Mouse (Mus musculus): ENCODE results near the gene Lnx2. TPM values are rescaled to one million over a fixed set of nuclear protein-coding genes. Genes with fewer than 3 reads are reported as not detected.

Gene Lnx2
- polyA plus RNA-seq, 1 experiment from 2014 or later: 9.8 TPM

DNA sequence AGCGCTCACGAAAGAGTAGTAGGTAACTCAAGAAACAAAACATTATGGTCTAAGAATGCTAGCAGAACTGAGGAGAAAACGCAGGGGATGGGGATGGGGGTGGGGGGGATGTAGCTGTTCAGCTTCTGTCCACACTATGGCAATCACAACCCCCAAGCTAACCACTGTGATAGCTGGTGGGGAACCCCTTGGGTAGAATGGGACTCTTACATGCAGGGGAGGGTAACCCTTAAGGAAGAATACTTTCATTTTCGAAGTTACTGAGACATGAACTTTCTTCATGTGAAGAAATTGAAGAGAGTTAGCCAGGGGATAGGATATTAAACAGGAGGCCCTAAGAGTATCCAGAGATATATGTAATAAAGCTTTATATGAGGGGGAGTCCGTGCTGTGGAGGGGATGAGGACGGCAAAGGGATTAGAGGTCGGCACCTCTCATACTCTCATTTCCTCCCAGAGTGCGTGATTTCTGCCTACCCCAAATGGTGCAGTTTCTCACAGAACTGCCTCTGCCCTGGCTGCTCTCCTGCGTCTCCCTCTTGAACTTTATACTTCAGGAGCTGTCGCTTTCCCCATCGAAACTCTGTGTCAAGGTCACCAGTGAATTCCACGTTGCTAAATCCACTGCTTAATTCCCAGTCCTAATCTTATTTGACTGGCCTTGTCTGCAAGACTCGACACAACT is 25.4 kb downstream of the Lnx2 start:
- Histone ChIP-seq H3K27me3 (ENCODE audit: control insufficient read depth, insufficient read depth, low read length) (no peaks in the 10 kb centered on the region), H3K4me2 (ENCODE audit: low read depth) (no peak overlapping the region), H3K9me3 (ENCODE audit: control insufficient read depth, low read length) (no peaks in the 10 kb centered on the region), H3K4me1 (ENCODE audit: control insufficient read depth, insufficient read depth, low read length) (no peaks in the 10 kb centered on the region; the same call in 1 of the 2 replicates), H3K27ac (ENCODE audit: low read depth, low read length) (no peak overlapping the region), H3K9ac (ENCODE audit: low read length) (no peak overlapping the region), H3K36me3 (ENCODE audit: control insufficient read depth, insufficient read depth, low read length) (no peaks in the 10 kb centered on the region), H3K4me3 (ENCODE audit: low read depth, low read length) (no peak overlapping the region)
- ATAC-seq (ENCODE audit: insufficient read depth, low FRiP score, low TSS enrichment) (no peak), DNase-seq (ENCODE audit: low spot score) (no peak)
- 80% methylated on average over 13 of the region's 13 CpGs for WGBS

DNA sequence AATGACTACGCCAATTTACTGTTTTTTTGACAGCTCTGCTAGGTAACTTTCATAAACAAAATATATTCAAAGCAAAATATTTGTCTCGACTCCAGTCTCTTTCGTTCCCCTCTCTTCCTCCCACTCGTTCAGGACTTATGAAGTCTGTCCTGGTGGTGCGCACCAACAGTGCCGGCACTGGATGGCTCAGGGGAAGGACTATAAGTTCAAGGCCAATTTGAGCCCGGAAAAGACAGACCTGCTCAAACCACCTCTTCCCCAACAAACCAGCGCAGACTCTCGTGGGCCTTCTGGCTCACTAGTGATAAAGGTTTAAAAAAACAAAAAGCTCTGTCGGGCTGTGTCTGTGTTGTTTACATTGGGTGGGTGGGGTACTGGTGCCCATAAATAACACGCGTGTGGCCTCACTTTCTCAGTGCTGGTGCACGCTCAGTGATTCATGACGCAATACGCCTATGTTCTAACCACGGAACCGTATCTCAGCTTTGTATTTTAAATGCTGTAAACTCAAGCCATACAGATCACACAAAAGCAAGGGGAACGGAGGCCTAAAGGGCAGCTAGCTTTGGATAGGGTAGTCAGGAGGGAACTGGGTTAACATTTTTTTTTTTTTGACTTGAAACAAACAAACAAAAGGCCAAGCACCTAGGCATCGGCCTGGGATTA is 26.7 kb downstream of the Lnx2 start:
- Histone ChIP-seq H3K27me3 (ENCODE audit: control insufficient read depth, insufficient read depth, low read length) (no peaks in the 10 kb centered on the region), H3K27ac (ENCODE audit: low read depth, low read length) (no peak overlapping the region), H3K4me3 (ENCODE audit: low read depth, low read length) (no peak overlapping the region), H3K9me3 (ENCODE audit: control insufficient read depth, low read length) (no peaks in the 10 kb centered on the region), H3K4me2 (ENCODE audit: low read depth) (no peak overlapping the region), H3K36me3 (ENCODE audit: control insufficient read depth, insufficient read depth, low read length) (no peaks in the 10 kb centered on the region), H3K4me1 (ENCODE audit: control insufficient read depth, insufficient read depth, low read length) (no peaks in the 10 kb centered on the region; the same call in 1 of the 2 replicates), H3K9ac (ENCODE audit: low read length) (no peak overlapping the region)
- ATAC-seq (ENCODE audit: insufficient read depth, low FRiP score, low TSS enrichment): no peak
- DNase-seq (ENCODE audit: low spot score): no peak
- WGBS: 79% methylated on average over 19 of the region's 19 CpGs

DNA sequence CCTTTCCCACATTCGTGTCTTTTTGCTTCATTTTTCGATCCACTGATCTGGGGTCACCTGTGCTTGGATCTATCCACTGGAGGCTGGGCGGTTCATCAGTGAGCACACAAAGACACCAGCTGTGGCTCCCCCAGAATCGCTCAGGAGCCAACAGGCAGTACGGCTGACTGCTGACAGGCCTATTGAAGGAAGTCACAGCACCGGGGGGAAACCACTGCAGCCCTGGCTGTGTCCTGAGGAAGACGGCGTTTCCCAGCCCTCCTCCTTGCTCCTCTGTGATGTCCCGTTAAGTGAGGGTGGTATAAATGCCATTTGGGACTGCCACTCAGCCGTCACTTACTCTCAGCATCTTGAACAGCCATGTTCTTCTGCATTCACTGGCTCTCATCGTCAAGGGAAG is 30.5 kb downstream of the Lnx2 start:
- no peak for DNase-seq (ENCODE audit: low spot score)

DNA sequence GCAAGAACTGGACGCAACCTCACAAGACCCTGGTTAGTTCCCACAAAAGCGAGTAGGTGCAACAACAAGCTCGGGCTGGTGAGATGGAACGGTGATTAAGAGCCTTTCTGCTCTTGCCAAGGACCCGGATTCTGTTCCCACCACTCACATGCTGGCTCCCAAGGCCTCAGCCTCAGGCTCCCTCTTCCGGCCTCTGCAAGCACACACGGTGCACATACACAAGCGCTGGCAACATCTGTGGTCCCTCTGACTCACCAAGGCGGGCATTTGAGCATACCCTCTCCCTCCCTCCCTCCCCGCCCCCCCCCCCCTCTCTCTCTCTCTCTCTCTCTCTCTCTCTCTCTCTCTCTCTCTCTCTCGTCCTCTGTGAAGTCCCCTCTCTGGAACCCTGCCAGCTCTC is 31.1 kb downstream of the Lnx2 start:
- ATAC-seq (ENCODE audit: insufficient read depth, low FRiP score, low TSS enrichment) (no peak), DNase-seq (ENCODE audit: low spot score) (no peak)
- Histone ChIP-seq H3K36me3 (ENCODE audit: control insufficient read depth, insufficient read depth, low read length) (no peaks in the 10 kb centered on the region), H3K4me2 (ENCODE audit: low read depth) (no peak overlapping the region), H3K27ac (ENCODE audit: low read depth, low read length) (no peak overlapping the region), H3K4me1 (ENCODE audit: control insufficient read depth, insufficient read depth, low read length) (peaks cover 6% of the 10 kb centered on the region; the same call in 1 of the 2 replicates), H3K27me3 (ENCODE audit: control insufficient read depth, insufficient read depth, low read length) (no peaks in the 10 kb centered on the region), H3K9ac (ENCODE audit: low read length) (no peak overlapping the region), H3K4me3 (ENCODE audit: low read depth, low read length) (no peak overlapping the region), H3K9me3 (ENCODE audit: control insufficient read depth, low read length) (no peaks in the 10 kb centered on the region)
- WGBS: 79% methylated on average over 9 of the region's 11 CpGs

More for the DNA sequence above, 30.5 kb downstream of the Lnx2 start:
- Histone ChIP-seq H3K4me3 (ENCODE audit: low read depth, low read length) (no peak overlapping the region), H3K27me3 (ENCODE audit: control insufficient read depth, insufficient read depth, low read length) (no peaks in the 10 kb centered on the region), H3K4me1 (ENCODE audit: control insufficient read depth, insufficient read depth, low read length) (peaks cover 6% of the 10 kb centered on the region; the same call in 1 of the 2 replicates), H3K36me3 (ENCODE audit: control insufficient read depth, insufficient read depth, low read length) (no peaks in the 10 kb centered on the region), H3K9me3 (ENCODE audit: control insufficient read depth, low read length) (no peaks in the 10 kb centered on the region), H3K27ac (ENCODE audit: low read depth, low read length) (no peak overlapping the region), H3K9ac (ENCODE audit: low read length) (no peak overlapping the region), H3K4me2 (ENCODE audit: low read depth) (no peak overlapping the region)
- 60% methylated on average over 11 of the region's 11 CpGs for WGBS
- ATAC-seq (ENCODE audit: insufficient read depth, low FRiP score, low TSS enrichment): no peak

DNA sequence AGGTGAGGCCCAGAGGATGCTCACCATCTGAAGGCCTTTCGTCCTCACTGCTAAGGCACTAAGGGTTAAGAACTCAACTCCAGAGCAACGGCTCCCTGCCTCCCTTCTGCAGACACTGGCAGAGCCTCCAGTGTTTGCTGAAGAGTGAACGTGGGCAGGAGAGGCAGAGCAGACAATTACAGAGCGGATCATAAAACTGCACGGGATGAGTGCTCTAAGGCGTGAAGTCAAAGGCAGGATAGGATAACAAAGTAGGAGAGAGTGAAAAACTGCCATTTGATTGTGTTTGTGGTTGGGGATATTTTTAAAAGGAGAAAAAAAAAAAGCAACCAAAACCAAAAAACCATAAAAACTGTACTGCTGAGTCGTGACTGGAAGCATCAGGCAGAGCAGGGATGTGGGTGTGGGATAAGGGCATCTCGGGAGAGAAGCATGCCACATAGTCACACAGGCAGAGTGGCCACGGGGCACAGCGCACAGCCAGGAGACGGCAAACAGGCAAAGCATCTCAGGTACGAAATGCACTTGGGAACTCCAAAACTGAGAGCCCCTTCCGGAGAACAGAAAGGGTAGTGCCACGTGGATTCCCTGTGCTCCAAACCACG is 33.0 kb downstream of the Lnx2 start:
- no peak overlapping the region for H3K27ac ChIP-seq (ENCODE audit: low read depth, low read length)

DNA sequence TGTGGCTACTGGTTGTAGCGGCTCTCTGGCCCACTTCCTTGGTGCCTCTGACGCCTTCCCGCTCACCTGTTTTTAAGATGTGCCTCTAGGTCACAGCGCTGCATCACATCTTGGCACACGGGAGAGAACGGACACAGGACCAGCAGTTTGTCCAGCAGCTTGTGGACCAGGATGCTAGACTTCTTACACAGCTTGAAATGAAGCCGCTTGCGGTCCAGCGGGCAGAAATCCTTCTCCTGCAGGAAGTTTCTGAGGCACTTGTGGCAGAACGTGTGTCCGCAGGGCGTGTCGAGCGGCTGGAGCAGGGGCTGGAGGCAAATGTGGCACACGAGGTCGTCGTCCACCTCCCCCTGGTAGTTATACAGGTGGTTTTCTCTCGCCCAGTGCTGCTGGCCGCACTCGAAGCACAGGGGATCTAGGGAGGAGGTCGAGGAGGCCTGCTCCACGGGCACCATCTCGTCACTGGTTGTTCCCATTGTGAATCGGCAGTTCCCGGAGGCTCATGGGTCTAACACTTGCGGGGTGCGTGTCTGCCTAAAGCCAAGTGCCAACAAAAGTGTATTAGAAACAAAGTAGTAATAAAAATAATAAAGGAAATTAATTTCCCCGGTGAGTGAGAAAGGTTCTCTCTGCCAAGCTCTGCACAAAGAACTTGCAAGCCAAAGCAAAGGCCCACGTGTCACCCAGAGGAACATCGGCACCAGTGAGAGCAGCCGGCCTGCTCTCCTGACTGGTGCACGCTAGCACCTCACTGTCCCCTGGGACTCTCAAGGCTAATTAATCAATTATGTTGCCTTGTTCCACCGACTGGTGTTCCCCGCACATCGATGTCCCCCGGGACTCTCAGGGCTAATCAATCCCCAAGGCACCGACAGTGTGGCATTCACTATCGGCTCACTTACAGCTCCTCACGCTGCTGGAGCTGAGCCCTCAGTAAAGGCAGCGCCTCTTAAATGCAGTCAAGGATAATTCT is 34.1 kb downstream of the Lnx2 start:
- 64% methylated on average over 40 of the region's 40 CpGs for WGBS
- no peak; the same call in 1 of the 2 replicates for ATAC-seq (ENCODE audit: insufficient read depth, low FRiP score, low TSS enrichment)
- Histone ChIP-seq H3K9me3 (ENCODE audit: control insufficient read depth, low read length) (no peaks in the 10 kb centered on the region), H3K4me3 (ENCODE audit: low read depth, low read length) (no peak overlapping the region), H3K9ac (ENCODE audit: low read length) (no peak overlapping the region; the same call in 1 of the 2 replicates), H3K27ac (ENCODE audit: low read depth, low read length) (no peak overlapping the region), H3K27me3 (ENCODE audit: control insufficient read depth, insufficient read depth, low read length) (no peaks in the 10 kb centered on the region), H3K36me3 (ENCODE audit: control insufficient read depth, insufficient read depth, low read length) (no peaks in the 10 kb centered on the region), H3K4me1 (ENCODE audit: control insufficient read depth, insufficient read depth, low read length) (peaks cover 6% of the 10 kb centered on the region; the same call in 1 of the 2 replicates), H3K4me2 (ENCODE audit: low read depth) (no peak overlapping the region)
- DNase-seq (ENCODE audit: low spot score): peak; percentile 55

More for the DNA sequence above, 33.0 kb downstream of the Lnx2 start:
- H3K4me2 ChIP-seq (ENCODE audit: low read depth): no peak overlapping the region
- no peak for ATAC-seq (ENCODE audit: insufficient read depth, low FRiP score, low TSS enrichment)
- peaks cover 6% of the 10 kb centered on the region; the same call in 1 of the 2 replicates for H3K4me1 ChIP-seq (ENCODE audit: control insufficient read depth, insufficient read depth, low read length)
- H3K4me3 ChIP-seq (ENCODE audit: low read depth, low read length): no peak overlapping the region
- H3K27me3 ChIP-seq (ENCODE audit: control insufficient read depth, insufficient read depth, low read length): no peaks in the 10 kb centered on the region
- no peak overlapping the region for H3K9ac ChIP-seq (ENCODE audit: low read length)
- DNase-seq (ENCODE audit: low spot score): no peak
- no peaks in the 10 kb centered on the region for H3K9me3 ChIP-seq (ENCODE audit: control insufficient read depth, low read length)
- WGBS: 48% methylated on average over 15 of the region's 15 CpGs
- no peaks in the 10 kb centered on the region for H3K36me3 ChIP-seq (ENCODE audit: control insufficient read depth, insufficient read depth, low read length)

DNA sequence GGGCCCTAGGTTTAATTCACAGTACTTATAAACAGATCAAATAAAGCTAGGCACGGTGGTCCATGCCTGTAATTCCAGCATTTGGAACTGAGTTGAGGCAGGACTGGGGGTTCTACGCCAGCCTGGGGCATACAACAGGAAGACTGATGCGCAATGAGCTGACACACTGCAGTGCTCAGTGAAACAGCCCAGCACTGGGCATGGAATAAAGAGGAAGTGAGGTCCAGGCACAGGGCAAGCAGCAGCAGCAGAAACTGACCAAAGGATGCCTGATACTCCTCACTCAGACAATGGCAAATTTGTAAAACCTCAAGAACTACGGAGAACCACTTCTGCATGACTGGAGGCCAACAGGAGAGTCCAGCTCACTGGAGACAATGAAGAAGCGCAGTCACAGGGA is 37.0 kb downstream of the Lnx2 start:
- 77% methylated on average over 5 of the region's 5 CpGs for WGBS
- H3K27me3 ChIP-seq (ENCODE audit: control insufficient read depth, insufficient read depth, low read length): no peaks in the 10 kb centered on the region

DNA sequence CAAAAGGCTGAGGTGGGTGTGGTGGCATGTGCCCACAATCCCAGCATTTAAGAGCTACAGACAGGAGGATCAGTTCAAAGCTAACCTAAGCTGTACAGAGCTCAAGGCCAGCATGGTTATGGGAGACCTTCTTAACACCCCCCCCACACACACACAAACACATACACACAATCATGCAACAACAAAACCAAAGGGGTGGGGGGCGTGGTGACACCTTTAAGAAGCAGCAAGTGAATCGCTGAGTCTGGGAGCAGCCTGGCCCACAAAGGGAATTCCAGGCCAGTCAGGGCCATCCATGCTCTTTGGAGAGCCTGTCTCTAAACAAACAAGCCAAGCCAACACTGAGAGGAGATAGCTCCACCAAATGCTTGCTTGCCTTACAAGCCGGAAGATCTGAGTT is 38.8 kb downstream of the Lnx2 start:
- H3K9me3 ChIP-seq (ENCODE audit: control insufficient read depth, low read length): no peaks in the 10 kb centered on the region
- 54% methylated on average over 3 of the region's 3 CpGs for WGBS
- H3K9ac ChIP-seq (ENCODE audit: low read length): no peak overlapping the region
- no peaks in the 10 kb centered on the region for H3K36me3 ChIP-seq (ENCODE audit: control insufficient read depth, insufficient read depth, low read length)
- ATAC-seq (ENCODE audit: insufficient read depth, low FRiP score, low TSS enrichment) (no peak), DNase-seq (ENCODE audit: low spot score) (no peak)
- no peak overlapping the region for H3K4me2 ChIP-seq (ENCODE audit: low read depth)
- peaks cover 2% of the 10 kb centered on the region; the same call in 1 of the 2 replicates for H3K4me1 ChIP-seq (ENCODE audit: control insufficient read depth, insufficient read depth, low read length)
- no peak overlapping the region for H3K27ac ChIP-seq (ENCODE audit: low read depth, low read length)
- H3K4me3 ChIP-seq (ENCODE audit: low read depth, low read length): no peak overlapping the region
- no peaks in the 10 kb centered on the region for H3K27me3 ChIP-seq (ENCODE audit: control insufficient read depth, insufficient read depth, low read length)

More for the DNA sequence above, 37.0 kb downstream of the Lnx2 start:
- ATAC-seq (ENCODE audit: insufficient read depth, low FRiP score, low TSS enrichment): no peak
- Histone ChIP-seq H3K4me1 (ENCODE audit: control insufficient read depth, insufficient read depth, low read length) (peaks cover 6% of the 10 kb centered on the region; the same call in 1 of the 2 replicates), H3K36me3 (ENCODE audit: control insufficient read depth, insufficient read depth, low read length) (no peaks in the 10 kb centered on the region), H3K4me3 (ENCODE audit: low read depth, low read length) (no peak overlapping the region), H3K27ac (ENCODE audit: low read depth, low read length) (no peak overlapping the region), H3K9ac (ENCODE audit: low read length) (no peak overlapping the region), H3K9me3 (ENCODE audit: control insufficient read depth, low read length) (no peaks in the 10 kb centered on the region), H3K4me2 (ENCODE audit: low read depth) (no peak overlapping the region)
- DNase-seq (ENCODE audit: low spot score): no peak
